Mouse (Mus musculus) heart, adult 2 months (tissue): ENCODE results near the gene Psg26. TPM values are rescaled to one million over a fixed set of nuclear protein-coding genes. Genes with fewer than 3 reads are reported as not detected.
A peak's percentile ranks its signal among the peaks of the same experiment; 100 is the strongest.
"Not testable (repeated sequence)": the region's sequence is repeated elsewhere in the genome, so short reads cannot be mapped to it uniquely, and the experiment has no call there.

ENCODE experiments used
- DNase-seq, 2 experiments: peaks; one replicate each; pipeline ENCODE4 v3.0.0; 2021
- H3K27ac ChIP-seq: fragments of 200-600 bp; 2 replicates; pipeline ENCODE4 v1.8.1; 2022
- H3K27me3 ChIP-seq: fragments of 200-500 bp; 2 replicates; pipeline ENCODE4 v1.6.1; 2012; ENCODE audit warnings: mild to moderate bottlenecking, low read length, inconsistent platforms, mixed read lengths; ENCODE audit not compliant: control insufficient read depth, insufficient read depth
- H3K36me3 ChIP-seq: fragments of 200-500 bp; 2 replicates; pipeline ENCODE4 v1.6.1; 2012; ENCODE audit warnings: low read length, inconsistent platforms; ENCODE audit not compliant: control insufficient read depth, insufficient read depth
- H3K4me1 ChIP-seq: fragments of 200-500 bp; 2 replicates; pipeline ENCODE4 v1.6.1; 2011; ENCODE audit warnings: low read length; ENCODE audit not compliant: control insufficient read depth, insufficient read depth
- H3K4me3 ChIP-seq: fragments of 200-600 bp; 2 replicates; pipeline ENCODE4 v1.8.1; 2022
- H3K79me2 ChIP-seq: fragments of 200-500 bp; replicated peaks from 2 replicates; pipeline ENCODE4 v1.6.1; 2012; ENCODE audit warnings: mild to moderate bottlenecking, inconsistent platforms, low read length, moderate library complexity, mixed read lengths; ENCODE audit not compliant: control insufficient read depth, insufficient read depth
- H3K9ac ChIP-seq: fragments of 200-500 bp; 2 replicates; pipeline ENCODE4 v1.6.1; 2012; ENCODE audit warnings: low read depth, mild to moderate bottlenecking, control low read depth, inconsistent platforms, low read length, mixed read lengths
- CTCF ChIP-seq: fragments of 200-600 bp; IDR thresholded peaks from 2 replicates; pipeline ENCODE4 v1.8.1; 2022; ENCODE audit warnings: antibody characterized with exemption, mild to moderate bottlenecking, moderate library complexity
- EP300 ChIP-seq: fragments of 200-500 bp; IDR thresholded peaks from 2 replicates; pipeline ENCODE4 v1.6.1; 2011; ENCODE audit warnings: low read depth, low read length, control low read depth; ENCODE audit not compliant: insufficient read depth
- POLR2A ChIP-seq: fragments of 200-500 bp; IDR thresholded peaks from 2 replicates; pipeline ENCODE4 v1.6.1; 2011; ENCODE audit warnings: mild to moderate bottlenecking, low read depth, low read length, control low read depth; ENCODE audit not compliant: insufficient read depth
- WGBS: fragments of 180-500 bp; shearing (Covaris S2); methylation state at CpG from one replicate; pipeline ENCODE4 v1.1.7; 2018; 5-methylcytosine and 5-hydroxymethylcytosine counted together
- intact Hi-C: fragments of 180-260 bp; cut with DNase I; formaldehyde crosslinking; loops from one replicate; pipeline ENCODE4 v1.15.1; 2025
- long read RNA-seq: library from polyadenylated mRNA; stranded (forward); transcript quantifications from one replicate; pipeline ENCODE4 v2.0.0, GENCODE M21; 2021
- polyA plus RNA-seq: library from polyadenylated mRNA; depleted of rRNA; stranded (reverse); fragments of >200 nt; gene quantifications from 2 replicates; pipeline ENCODE4 v1.2.3, GENCODE M21; 2012; rRNA removed
- total RNA-seq, 2 experiments: library from RNA; stranded (reverse); gene quantifications; 2 replicates each; pipeline ENCODE4 v1.2.3; 2021

Psg26 gene
- not detected for total RNA-seq
- not detected in 2 replicates for polyA plus RNA-seq
- long read RNA-seq: 0 reads

DNA sequence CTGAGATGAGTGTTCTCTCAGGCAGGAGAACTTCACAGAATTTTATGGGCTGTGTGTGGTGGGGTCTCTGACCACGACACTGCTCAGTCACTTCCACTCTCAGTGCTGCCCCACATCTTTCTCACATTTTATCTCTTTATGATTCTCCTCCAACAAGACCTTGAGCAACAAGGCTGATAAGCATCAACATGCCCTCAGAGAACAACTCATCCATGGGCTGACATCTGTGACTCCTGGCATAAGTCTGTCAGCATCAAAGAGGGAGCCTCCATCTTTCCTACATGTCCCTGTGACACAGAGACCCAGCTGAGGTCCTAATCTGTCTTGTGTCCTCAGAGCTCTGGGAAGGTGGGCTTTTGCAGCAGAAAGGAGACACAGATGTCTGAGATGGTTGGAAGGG lies at the start of gene Psg26:
Psg26 (minus strand) TSS at position 101 of the 400 bp plus-strand sequence.
- 50% methylated on average over 1 of the region's 1 CpGs for WGBS
- intact Hi-C loops: no loop called here
- Histone ChIP-seq H3K79me2 (no peaks in the 10 kb centered on the region), H3K4me1 (no peaks in the 10 kb centered on the region), H3K9ac (no peak within 1 kb of the TSS), H3K27me3 (no peaks in the 10 kb centered on the region), H3K36me3 (no peaks in the 10 kb centered on the region), H3K4me3 (no peak within 1 kb of the TSS), H3K27ac (no peak within 1 kb of the TSS)
- no peak for DNase-seq
- TF ChIP-seq EP300 (no peak), CTCF (no peak), POLR2A (no peak)

DNA sequence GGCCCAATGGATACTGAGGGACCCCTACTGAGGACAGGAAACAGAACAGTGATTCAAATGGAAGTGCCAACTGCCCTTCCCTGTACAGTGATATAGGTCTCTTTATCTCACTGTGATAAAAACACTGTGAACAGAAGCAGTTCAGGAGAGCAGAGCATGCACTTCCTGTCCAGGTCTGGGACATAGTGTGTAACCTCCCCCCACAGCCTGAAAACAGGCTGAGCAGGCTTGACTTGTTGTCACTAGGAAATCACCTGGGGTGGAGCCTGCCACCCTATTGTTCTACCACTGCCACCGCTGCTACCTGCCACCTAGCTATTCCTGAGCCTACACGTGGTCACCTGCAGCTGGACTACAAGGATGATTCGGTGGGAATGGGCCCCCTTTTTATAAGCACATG lies 49.4 kb upstream of the Psg26 start:
- Histone ChIP-seq H3K4me3 (no peak overlapping the region), H3K4me1 (no peaks in the 10 kb centered on the region), H3K27ac (no peak overlapping the region), H3K27me3 (no peaks in the 10 kb centered on the region), H3K36me3 (no peaks in the 10 kb centered on the region), H3K79me2 (no peaks in the 10 kb centered on the region), H3K9ac (no peak overlapping the region)
- DNase-seq: no peak
- TF ChIP-seq CTCF (no peak), POLR2A (no peak), EP300 (no peak)
- intact Hi-C loops: no loop called here
- WGBS: 52% methylated on average over 3 of the region's 3 CpGs

DNA sequence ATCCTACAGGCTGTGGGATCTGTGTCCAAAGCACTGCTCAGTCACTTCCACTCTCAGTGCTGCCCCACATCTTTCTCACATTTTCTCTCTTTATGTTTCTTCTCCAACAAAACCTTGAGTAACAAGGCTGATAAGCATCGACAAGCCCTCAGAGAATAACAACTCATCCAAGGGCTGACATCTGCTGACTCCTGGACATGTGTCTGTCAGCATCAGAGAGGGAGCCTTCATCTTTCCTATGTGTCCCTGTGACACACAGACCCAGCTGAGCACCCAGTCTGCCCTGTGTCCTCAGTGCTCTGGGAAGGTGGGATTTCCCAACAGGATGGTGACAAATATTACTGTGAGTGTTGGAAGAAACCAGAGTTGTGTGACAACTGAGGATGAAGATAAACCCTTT lies 48.2 kb upstream of the Psg26 start, which contains the start of gene Psg25:
Psg25 (minus strand) TSS at position 101 of the 400 bp plus-strand sequence.
- Histone ChIP-seq H3K27me3 (no peaks in the 10 kb centered on the region), H3K36me3 (no peaks in the 10 kb centered on the region), H3K27ac (no peak within 1 kb of the TSS), H3K9ac (no peak within 1 kb of the TSS), H3K4me1 (no peaks in the 10 kb centered on the region), H3K4me3 (no peak within 1 kb of the TSS), H3K79me2 (no peaks in the 10 kb centered on the region)
- TF ChIP-seq CTCF (no peak), POLR2A (no peak), EP300 (no peak)
- DNase-seq: no peak
- 68% methylated on average over 1 of the region's 1 CpGs for WGBS
- intact Hi-C loops: no loop called here

DNA sequence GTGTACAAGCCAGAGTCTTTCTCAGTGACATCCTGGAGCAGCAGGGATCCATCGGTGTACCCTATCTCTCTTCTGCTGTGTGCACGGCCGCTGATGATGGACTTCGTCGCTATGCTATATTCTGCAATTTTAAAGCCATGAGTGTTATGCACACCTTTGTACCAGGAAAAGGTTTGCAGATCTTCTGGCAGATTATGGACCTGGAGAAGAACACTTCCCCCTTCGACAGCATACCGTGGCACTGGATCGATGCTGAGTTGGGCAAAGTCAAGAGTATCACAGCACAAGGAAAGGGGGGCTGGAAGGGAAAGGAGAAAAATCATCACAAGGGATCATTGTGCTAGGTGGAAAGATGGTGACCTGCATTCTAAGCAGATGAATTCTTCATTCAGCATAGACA lies 40.7 kb upstream of the Psg26 start:
- no peaks in the 10 kb centered on the region for H3K36me3 ChIP-seq
- H3K4me3 ChIP-seq: no peak overlapping the region
- H3K27ac ChIP-seq: no peak overlapping the region
- intact Hi-C loops: no loop called here
- H3K4me1 ChIP-seq: no peaks in the 10 kb centered on the region
- H3K79me2 ChIP-seq: no peaks in the 10 kb centered on the region
- WGBS: 88% methylated on average over 8 of the region's 8 CpGs
- TF ChIP-seq CTCF (no peak), EP300 (no peak), POLR2A (no peak)
- DNase-seq: no peak
- H3K9ac ChIP-seq: no peak overlapping the region
- no peaks in the 10 kb centered on the region for H3K27me3 ChIP-seq

DNA sequence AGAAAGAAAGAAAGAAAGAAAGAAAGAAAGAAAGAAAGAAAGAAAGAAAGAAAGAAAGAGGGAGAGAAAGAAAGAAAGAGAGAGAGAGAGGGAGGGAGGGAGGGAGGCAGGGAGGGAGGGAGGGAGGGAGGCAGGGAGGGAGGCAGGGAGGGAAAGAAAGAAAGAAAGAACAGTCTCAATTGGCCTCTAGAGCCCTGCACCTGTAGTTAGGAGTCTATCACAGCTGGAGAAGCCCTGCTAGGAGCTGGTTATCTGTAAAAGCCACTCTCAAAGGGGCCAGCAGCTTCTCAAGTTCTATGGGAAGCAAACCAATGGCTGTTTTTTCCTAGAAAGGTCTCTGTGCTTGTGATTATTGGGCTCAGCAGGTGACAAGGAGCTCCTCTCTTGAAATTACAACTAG lies 28.9 kb upstream of the Psg26 start:
- H3K27me3 ChIP-seq, DNase-seq, H3K27ac ChIP-seq, H3K36me3 ChIP-seq, H3K4me3 ChIP-seq, H3K4me1 ChIP-seq, H3K9ac ChIP-seq, intact Hi-C loops, H3K79me2 ChIP-seq: not testable (repeated sequence)

DNA sequence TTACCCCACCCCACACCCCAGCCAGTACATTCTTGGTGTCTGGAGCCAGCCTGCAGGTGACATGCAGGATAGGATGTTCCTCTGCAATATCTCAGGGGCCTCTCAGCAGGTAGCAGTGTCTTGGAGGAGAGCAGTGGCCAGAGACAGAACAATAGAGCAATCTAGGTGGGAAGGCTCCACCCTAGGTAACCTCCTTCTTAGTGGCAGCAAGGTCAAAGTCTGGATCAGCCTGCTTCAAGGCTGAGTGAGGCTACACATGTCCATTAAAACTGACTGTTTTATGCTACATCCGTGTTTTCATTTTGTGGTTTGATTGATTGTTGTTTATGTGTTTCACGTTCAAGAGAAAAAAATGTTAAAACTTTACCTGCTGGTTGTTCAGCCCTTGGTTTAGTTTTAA lies 28.4 kb upstream of the Psg26 start:
- WGBS: 57% methylated on average over 2 of the region's 2 CpGs
- H3K4me1 ChIP-seq, H3K9ac ChIP-seq, H3K27ac ChIP-seq, DNase-seq, intact Hi-C loops, H3K4me3 ChIP-seq, H3K79me2 ChIP-seq, H3K36me3 ChIP-seq, H3K27me3 ChIP-seq: not testable (repeated sequence)

DNA sequence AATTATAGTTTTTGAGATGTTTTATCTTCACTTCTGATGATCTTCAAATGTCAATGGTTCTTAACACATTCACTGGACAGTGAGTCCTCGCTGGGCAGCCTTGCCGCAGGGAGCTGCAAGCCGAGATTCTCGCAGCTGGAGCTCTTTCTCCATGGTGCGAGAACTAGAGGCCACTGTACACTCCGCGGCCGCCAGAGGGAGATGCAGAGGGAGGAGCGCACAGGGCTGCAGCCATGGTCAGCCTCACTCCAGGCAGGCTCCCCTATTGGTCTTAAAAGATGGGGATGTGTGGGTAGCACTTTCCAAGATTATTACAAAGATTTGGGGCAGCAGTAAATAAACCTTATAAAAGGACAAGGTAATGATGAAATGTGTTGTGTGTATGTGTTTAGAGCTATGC lies 27.5 kb upstream of the Psg26 start:
- Histone ChIP-seq H3K36me3 (no peaks in the 10 kb centered on the region), H3K4me3 (no peak overlapping the region), H3K4me1 (no peaks in the 10 kb centered on the region), H3K79me2 (no peaks in the 10 kb centered on the region), H3K27me3 (no peaks in the 10 kb centered on the region), H3K27ac (no peak overlapping the region), H3K9ac (no peak overlapping the region)
- intact Hi-C loops: no loop called here
- 17% methylated on average over 9 of the region's 9 CpGs for WGBS
- TF ChIP-seq EP300 (no peak), POLR2A (no peak), CTCF (peak; percentile 35)
- no peak for DNase-seq

DNA sequence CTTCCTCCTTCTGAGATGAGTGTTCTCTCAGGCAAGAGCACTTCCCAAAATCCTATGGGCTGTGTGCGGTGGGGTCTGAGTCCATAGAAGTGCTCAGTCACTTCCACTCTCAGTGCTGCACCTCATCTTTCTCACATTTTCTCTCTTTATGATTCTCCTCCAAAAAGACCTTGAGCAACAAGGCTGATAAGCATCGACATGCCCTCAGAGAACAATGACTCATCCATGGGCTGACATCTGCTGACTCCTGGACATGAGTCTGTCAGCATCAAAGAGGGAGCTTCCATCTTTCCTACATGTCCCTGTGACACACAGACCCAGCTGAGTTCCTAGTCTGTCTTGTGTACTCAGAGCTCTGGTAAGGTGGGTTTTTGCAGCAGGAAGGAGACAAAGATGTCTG lies 52.0 kb downstream of the Psg26 start, which contains the start of gene Psg28:
Psg28 (minus strand) TSS at position 101 of the 400 bp plus-strand sequence.
- H3K4me3 ChIP-seq, H3K4me1 ChIP-seq, H3K27ac ChIP-seq, intact Hi-C loops, H3K79me2 ChIP-seq, H3K27me3 ChIP-seq, DNase-seq, H3K36me3 ChIP-seq, H3K9ac ChIP-seq: not testable (repeated sequence)
- WGBS: 74% methylated on average over 2 of the region's 2 CpGs
